In the genomic region with DNA sequence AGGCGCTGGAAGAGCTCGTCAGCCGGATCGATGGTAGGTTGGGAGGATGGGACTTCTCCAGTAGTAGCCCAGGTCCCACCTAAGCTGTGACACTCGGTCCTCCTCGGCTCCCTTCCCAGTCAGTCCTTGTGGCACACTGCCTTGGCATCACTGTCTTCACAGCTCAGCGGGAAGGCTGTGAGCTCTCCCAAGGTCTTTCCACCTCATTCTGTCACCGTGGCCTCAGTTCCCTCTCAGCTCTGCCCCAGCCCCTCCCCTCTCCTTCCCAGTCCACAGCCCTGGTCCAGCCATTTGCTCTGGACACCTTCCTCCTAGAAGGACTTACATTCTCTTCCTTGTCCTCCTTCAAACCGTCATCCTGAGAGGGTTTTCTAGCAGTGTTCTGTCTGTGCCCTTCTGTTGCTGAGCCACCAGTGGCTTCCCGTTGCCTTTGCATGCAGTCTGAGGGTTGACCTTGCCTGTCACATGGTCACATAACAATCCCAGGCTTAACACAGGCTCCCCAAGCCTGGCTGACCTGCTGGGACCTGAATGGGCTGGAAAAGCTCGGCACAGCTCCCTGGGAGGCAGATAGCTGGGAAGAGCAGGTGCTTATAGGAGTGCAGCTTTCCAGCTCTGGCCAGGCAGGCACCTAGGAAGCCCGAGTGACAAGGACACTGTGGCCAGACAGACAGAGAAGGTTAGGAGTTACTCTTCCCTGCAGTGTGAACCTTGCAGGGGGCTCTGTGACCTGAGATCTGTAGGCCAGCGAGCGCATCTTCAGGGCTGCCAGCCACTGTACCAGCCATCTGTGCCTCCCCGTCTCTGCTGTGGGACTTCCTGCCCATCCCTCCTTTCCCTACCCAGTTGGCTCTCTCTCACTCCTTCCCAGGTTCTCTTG, we compare ENCODE assay signal across 14 mouse cellular contexts. TPM values are rescaled to one million over a fixed set of nuclear protein-coding genes. Genes with fewer than 3 reads are reported as not detected.
A peak's percentile ranks its signal among the peaks of the same experiment; 100 is the strongest.
DNase-seq lines count a peak whose midpoint lies in the region; TF ChIP-seq lines count a peak whose summit lies in the region.
"Had no signal": no experiment of that assay in that cellular context is flagged by ENCODE, and none has a peak within 500 bp of the region (broad histone marks: within the 10 kb centered on the region; RNA-seq: fewer than 3 reads in every experiment).

No protein-coding gene starts in this region.

- peak; percentile 75 to 80 for DNase-seq in adrenal gland, adult (ENCODE audit: inconsistent age in 2 of 2, low spot score in 1 of 2)
- no peak for DNase-seq in adrenal gland, adult 18-20 months (ENCODE audit: low spot score in 2 of 2)
- DNase-seq in kidney, adult 9 months, result peak; percentile 38
- no peak for DNase-seq in kidney, postnatal 14 days
- DNase-seq in adrenal gland, adult 8-10 months, result peak; percentile 43
- DNase-seq in cerebellum, postnatal 25 days, result peak; percentile 82 to 85
- no peak for DNase-seq in thymus, adult 2 months
- no peak for DNase-seq in urinary bladder, postnatal 4 days (ENCODE audit: low spot score in 2 of 2)

- peaks cover 36% of the 10 kb centered on the region for H3K36me3 ChIP-seq in thymus, adult 2 months (ENCODE audit: control insufficient read depth, insufficient read depth, low read length)

- H3K4me3 ChIP-seq in thymus, adult 2 months (ENCODE audit: control insufficient read depth, insufficient read depth, low read length), result no peak overlapping the region
- H3K4me3 ChIP-seq: embryonic facial prominence, embryonic 15.5 days; liver, embryonic 15.5 days had no signal

- no peaks in the 10 kb centered on the region for H3K4me1 ChIP-seq in thymus, adult 2 months (replicated peaks; ENCODE audit: control insufficient read depth, insufficient read depth, low read length)
- H3K4me1 ChIP-seq: embryonic facial prominence, embryonic 15.5 days; liver, embryonic 15.5 days had no signal

- no peak for TF ChIP-seq POLR2A in thymus, adult 2 months (IDR thresholded peaks at IDR 0.05; ENCODE audit: control insufficient read depth, extremely low read depth, insufficient read depth, low read length, poor library complexity)

- no peak overlapping the region for H3K27ac ChIP-seq in thymus, adult 2 months (ENCODE audit: control insufficient read depth, insufficient read depth, low read length)
- H3K27ac ChIP-seq: embryonic facial prominence, embryonic 15.5 days; liver, embryonic 15.5 days had no signal

- WGBS in thymus, adult 2 months, result 96% methylated on average over 15 of the region's 15 CpGs

- no peaks in the 10 kb centered on the region for H3K27me3 ChIP-seq in thymus, adult 2 months (ENCODE audit: control insufficient read depth, insufficient read depth, low read length)
- H3K27me3 ChIP-seq: embryonic facial prominence, embryonic 15.5 days; liver, embryonic 15.5 days had no signal

- TF ChIP-seq CTCF in thymus, adult 2 months (IDR thresholded peaks at IDR 0.05; ENCODE audit: borderline replicate concordance, control insufficient read depth, extremely low read depth, insufficient read depth, low read length, poor library complexity), result no peak

RNA-seq across cellular contexts. Expression of gene Rnf8, which starts 18.5 kb away (rescaled TPM):
- 10 to 100 TPM; 35.1 to 68.3 TPM for total RNA-seq in adrenal gland, adult 18-20 months (2021)
- 10 to 100 TPM; 49.0 to 66.1 (median 57.1) TPM for total RNA-seq in adrenal gland, adult 8-10 months (2022)
- polyA plus RNA-seq in thymus, adult 2 months (2012; rRNA removed), result 36.8 and 37.2 TPM in 2 replicates

RNA-seq across cellular contexts. Expression of gene Gm28043, which starts 18.5 kb away (rescaled TPM):
- total RNA-seq in adrenal gland, adult 18-20 months (2021), result 1 to 10 TPM; 2.3 to 3.0 TPM
- total RNA-seq in adrenal gland, adult 8-10 months (2022), result 1 to 10 TPM; 3.1 to 8.1 (median 5.0) TPM
- 2.2 and 2.3 TPM in 2 replicates for polyA plus RNA-seq in thymus, adult 2 months (2012; rRNA removed)

RNA-seq across cellular contexts. Expression of gene Tmem217, which starts 43.9 kb away (rescaled TPM):
- total RNA-seq in adrenal gland, adult 18-20 months (2021), result not detected
- total RNA-seq in adrenal gland, adult 8-10 months (2022), result under 1 TPM in 1 of 4 experiments, not detected in 3; 0.26 TPM
- 0.49 and 0.62 TPM in 2 replicates for polyA plus RNA-seq in thymus, adult 2 months (2012; rRNA removed)
- total RNA-seq: megakaryocyte-erythroid progenitor cell, adult 5-6 weeks had no signal

RNA-seq across cellular contexts. Expression of gene Tbc1d22b, which starts 46.5 kb away (rescaled TPM):
- 10 to 100 TPM; 25.4 to 30.2 TPM for total RNA-seq in adrenal gland, adult 18-20 months (2021)
- total RNA-seq in adrenal gland, adult 8-10 months (2022), result 10 to 100 TPM; 23.9 to 40.4 (median 32.0) TPM
- polyA plus RNA-seq in thymus, adult 2 months (2012; rRNA removed), result 47.8 and 55.8 TPM in 2 replicates

RNA-seq across cellular contexts. Expression of gene Gm17657, which starts 46.7 kb away (rescaled TPM):
- total RNA-seq in adrenal gland, adult 18-20 months (2021), result not detected
- not detected for total RNA-seq in adrenal gland, adult 8-10 months (2022)
- not detected in 2 replicates for polyA plus RNA-seq in thymus, adult 2 months (2012; rRNA removed)
- total RNA-seq: layer of hippocampus, postnatal 25 days; megakaryocyte-erythroid progenitor cell, adult 5-6 weeks had no signal
- polyA plus RNA-seq: brain, embryonic 14.5 days; embryonic facial prominence, embryonic 15.5 days; heart, embryonic 16.5 days; liver, embryonic 15.5 days had no signal

Comparison
In these comparisons a context has a peak if more than half of its experiments do, and no peak if none do; other contexts are left out.
1. DNase-seq: peak in adrenal gland, adult (2 of 2), kidney, adult 9 months (single experiment), adrenal gland, adult 8-10 months (single experiment) and cerebellum, postnatal 25 days (2 of 2); none in adrenal gland, adult 18-20 months (0 of 2), kidney, postnatal 14 days (single experiment), thymus, adult 2 months (single experiment) and urinary bladder, postnatal 4 days (0 of 2).